Mouse (Mus musculus) MN1 (cell line): ENCODE results near the gene Ccdc180.

Source experiments
- DNase-seq: peaks from one replicate; pipeline ENCODE4 v3.0.0-alpha.2; 2016; ENCODE audit warnings: low spot score

Gene Ccdc180

DNA sequence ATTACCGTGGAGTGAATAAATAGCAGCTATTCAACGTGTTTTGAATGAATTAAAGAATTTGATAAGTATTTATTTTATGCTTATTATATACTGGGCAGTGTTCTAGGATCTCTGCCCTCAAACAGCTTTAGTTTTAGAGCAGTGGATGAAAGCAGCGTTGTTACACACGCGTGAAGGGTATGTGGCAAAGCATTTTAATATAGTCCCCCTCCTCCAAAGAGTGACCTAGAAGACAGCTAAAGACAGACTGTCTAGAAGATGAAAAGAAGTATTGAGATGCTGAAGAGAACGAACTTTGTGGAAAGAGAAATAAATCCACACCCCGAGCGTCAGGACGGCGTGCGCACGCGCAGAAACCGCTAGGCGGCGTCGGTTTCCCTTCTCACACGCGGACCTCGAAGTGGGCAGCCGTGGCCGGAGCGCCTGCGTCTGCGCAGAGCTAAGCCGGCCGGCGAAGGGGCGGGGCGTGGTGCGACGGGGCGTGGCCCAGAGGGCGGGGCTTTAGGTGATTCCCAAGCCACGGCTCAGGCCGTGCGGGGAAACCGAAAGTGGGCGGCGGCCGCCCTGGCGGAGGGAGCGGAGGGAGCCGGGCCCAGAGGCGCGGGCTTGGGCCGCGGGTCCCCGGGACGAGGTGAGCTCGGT, 81.8 kb downstream of the Ccdc180 start:
- DNase-seq, result peak; percentile 96

DNA sequence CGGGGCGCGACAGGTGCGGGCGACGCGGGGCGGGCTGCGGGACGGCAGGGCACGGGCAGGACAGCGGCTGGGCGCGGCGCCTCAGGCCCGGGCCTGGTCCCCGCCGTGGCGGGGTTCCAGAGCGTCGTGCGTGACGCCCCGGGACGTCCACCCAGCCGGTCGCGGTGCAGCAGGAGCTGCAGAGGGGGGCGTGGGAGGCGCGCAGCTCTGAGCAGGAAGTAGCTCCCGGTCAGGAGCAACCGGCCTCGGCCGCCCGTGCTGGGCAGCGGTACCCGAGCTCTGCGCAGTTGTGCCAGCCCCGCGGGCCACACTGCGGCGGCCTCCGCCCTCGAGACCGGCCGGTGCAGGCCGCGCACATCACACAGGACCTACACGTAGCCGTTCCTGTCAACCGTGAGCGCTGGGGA, 82.3 kb downstream of the Ccdc180 start:
- no peak for DNase-seq

DNA sequence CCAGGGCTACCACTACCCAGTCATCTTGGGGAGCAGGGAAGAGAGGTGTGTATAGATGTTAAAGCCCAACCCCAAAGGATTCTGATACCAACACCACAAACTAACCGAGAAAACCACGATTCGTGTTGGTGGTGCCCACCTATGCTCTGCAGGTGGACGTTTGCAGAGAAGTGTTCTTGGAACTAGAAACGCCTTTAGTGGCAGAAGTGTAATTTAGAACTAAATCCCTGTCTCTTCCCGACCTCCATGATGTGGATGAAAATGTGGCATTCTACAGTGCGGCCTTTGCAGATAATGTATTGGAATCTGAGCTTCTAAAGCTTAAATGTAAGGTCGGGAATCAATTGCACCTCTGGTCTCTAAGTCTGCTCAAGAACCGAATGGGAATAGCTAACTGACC, 82.8 kb downstream of the Ccdc180 start:
- peak; percentile 5 for DNase-seq

DNA sequence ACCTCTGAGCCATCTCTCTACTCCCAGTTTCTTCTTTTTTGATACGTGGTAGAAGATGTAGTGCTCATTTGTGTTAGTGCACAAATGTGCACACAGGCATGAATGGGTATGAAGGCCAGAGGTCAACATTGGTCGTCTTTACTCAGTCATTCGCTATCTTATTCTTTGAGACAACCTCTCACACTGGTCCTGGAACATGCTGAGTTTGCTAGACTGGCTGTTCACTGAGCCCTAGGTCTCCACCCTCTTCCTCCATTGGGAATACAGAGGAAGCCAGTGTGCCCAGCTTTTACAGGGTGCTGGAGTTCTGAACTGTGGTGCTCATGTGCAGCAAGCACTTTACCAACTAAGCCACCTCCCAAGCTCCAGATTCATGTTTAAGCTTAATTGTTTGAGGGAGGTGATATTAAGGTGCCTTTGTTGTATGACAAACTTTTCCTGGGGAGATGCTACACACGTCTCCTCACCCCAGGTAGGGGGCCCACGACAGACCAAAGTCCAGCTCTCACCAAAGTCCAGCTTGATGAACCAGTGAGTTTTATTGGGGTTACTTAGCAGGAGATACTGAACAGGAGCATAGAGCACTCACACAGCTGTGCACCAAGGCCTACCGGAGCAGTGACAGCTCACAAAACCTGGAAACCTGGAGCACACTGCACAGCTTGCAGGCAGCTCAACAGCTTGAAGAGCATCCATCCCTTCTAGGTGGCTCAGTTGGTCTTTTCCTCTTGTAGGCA, 87.0 kb downstream of the Ccdc180 start:
- no peak for DNase-seq

DNA sequence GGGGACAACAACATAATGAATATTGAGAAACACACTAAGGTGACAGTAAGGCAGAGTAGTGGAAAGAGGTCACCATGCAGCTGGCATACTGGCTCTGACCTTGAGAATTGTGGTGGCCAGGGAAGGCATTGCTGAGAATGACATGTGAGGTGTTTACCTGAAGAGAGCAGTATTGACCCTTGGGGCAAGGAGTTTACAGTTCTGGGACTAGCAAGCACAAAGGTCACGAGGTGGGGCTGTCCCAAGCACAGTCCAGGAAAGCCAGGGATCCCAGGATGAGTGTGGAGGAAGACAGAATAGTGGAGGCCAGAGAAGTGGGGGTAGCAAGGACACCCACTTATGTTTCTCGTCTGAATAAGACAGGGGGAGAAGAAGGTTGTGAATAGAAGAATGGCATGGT, 89.8 kb downstream of the Ccdc180 start:
- DNase-seq, result no peak

DNA sequence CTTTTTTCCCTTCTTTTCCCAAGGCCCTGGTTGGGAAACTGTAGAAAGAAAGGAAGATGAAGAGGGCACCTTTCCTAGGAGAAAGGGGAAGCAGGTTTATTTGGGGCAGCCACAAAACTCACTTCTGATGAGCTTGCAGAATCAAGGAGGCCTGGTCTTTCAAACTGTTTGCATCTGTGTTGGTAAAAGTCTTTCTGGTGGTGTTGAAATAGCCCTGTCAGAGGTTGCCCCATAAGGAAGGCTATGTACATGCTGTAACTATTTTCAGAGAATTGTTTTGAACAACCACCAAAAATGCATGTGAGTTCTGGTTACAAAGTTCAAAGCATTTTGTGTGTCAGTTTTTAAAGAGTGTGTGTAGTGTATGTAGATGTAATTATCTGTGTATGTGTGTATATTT, 91.0 kb downstream of the Ccdc180 start:
- no peak for DNase-seq

DNA sequence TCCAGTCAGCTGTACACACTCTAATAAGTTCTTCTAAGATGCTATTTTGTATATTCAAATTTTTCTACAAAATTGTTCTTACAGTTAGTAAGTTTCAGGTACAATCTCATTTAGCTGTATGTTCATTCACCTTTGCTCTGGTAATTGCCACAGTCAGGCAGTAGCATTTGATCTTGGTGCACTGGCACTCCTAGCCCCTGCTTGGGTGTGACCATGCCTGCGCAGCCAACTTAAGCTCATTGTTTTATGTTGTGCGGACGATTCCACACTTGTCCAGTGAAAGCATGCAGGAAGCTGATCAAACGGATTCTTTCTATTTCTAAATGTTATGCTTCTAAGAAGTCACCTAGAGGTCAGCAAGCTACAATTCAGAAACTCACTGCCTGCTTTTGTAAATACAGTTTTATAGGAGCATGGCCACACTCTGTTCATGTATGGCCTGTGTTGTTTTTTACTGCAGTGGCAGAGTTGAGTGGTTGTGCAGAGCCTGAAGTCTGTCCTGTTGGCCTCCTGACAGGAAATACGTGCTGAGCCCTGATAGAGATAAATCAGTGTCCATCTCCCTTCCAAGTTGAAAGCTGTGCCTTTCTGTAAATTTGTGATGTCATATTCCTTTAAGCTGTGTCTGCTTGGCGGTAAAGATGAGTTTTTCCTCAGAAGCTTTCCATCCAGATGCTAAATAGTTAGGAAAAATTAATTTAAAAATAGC, 100.5 kb downstream of the Ccdc180 start:
- DNase-seq, result no peak

DNA sequence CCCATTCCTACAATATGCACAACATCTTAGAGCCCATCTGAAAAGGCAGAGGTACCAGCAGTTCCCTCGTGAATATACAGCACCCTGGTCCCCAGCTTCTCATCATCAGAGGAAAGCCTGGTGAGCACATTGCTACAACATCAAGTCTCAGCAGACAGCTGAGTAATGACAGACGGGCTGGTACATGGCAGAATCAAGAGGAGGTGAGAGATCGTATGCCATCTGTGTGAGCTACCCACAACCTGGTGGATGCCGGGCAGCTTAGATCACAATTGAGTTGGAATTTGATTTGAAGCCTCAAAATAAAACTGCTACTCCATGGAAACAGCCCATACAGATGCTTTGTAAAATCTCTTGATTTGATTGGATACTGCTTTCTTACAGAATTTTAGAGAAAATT, 108.4 kb downstream of the Ccdc180 start:
- no peak for DNase-seq
